Mouse (Mus musculus): ENCODE measurements around the gene Mfsd8. TPM values are rescaled to one million over a fixed set of nuclear protein-coding genes. Genes with fewer than 3 reads are reported as not detected.
"Not testable (repeated sequence)": the region's sequence is repeated elsewhere in the genome, so short reads cannot be mapped to it uniquely, and the experiment has no call there.

The Mfsd8 gene
- polyA plus RNA-seq (2015; fragmentation: Nextera tagmentation; extraction: Ambion mirVana) = 5.8 and 6.0 TPM in 2 replicates

DNA sequence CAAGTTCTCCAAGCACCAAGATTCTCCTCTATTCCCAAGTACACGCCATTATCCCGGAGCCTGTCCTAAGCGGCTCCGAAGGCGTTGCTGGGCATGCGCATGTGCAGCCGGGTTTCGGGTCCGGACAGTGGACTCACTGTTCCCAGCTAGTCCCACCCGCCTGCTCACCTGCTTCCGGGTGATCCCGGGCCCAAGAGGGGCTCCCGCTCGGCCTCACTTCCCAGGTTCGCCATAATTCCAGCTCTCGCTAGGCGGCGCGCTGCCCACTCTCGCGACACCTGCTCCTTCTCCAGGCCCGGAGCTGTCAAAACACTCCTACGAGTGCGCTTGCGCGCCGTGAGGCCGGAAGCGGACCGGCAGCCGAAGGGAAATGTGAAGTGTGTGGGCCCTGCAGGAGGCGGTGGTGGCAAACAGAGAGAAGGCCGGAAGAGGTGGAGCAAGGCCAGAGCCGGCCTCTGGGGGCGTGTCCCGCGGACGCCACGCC, at the start of gene Mfsd8:
Gene Mfsd8, minus strand, starts transcription at position 414 of the 484 bp plus-strand sequence.
- H3K27ac ChIP-seq (ENCODE audit: low read length) = peak within 1 kb of the TSS; percentile 74
- H3K36me3 ChIP-seq (ENCODE audit: control insufficient read depth, insufficient read depth, low read length); H3K9me3 ChIP-seq (ENCODE audit: control insufficient read depth, low read length); H3K27me3 ChIP-seq (replicated peaks; ENCODE audit: control insufficient read depth, insufficient read depth, low read length); H3K4me1 ChIP-seq (ENCODE audit: control insufficient read depth, insufficient read depth, low read length): not testable (repeated sequence)
- WGBS = under 1% methylated on average over 39 of the region's 39 CpGs
- peak; percentile 98 for ATAC-seq
- H3K4me3 ChIP-seq (ENCODE audit: low read length) = peak within 1 kb of the TSS; percentile 61
- peak within 1 kb of the TSS; percentile 76 for H3K9ac ChIP-seq (ENCODE audit: low read depth, low read length)
- peak within 1 kb of the TSS; percentile 62 for H3K4me2 ChIP-seq (ENCODE audit: low read depth, low read length)

GRCm38 (mm10) chr3:40894336-40894735, 47.6 kb upstream of the Mfsd8 start:
- H3K4me1 ChIP-seq (ENCODE audit: control insufficient read depth, insufficient read depth, low read length); H3K9me3 ChIP-seq (ENCODE audit: control insufficient read depth, low read length); ATAC-seq; H3K36me3 ChIP-seq (ENCODE audit: control insufficient read depth, insufficient read depth, low read length); H3K27me3 ChIP-seq (replicated peaks; ENCODE audit: control insufficient read depth, insufficient read depth, low read length): not testable (repeated sequence)
- H3K4me2 ChIP-seq (ENCODE audit: low read depth, low read length) = peak overlapping the region; percentile 79
- peak overlapping the region; percentile 61 for H3K4me3 ChIP-seq (ENCODE audit: low read length)
- peak overlapping the region; percentile 73 for H3K9ac ChIP-seq (ENCODE audit: low read depth, low read length)
- WGBS = 1% methylated on average over 19 of the region's 24 CpGs
- peak overlapping the region; percentile 48; the same call in 1 of the 2 replicates for H3K27ac ChIP-seq (ENCODE audit: low read length)

GRCm38 (mm10) chr3:40893816-40894258, 47.2 kb upstream of the Mfsd8 start:
- Histone ChIP-seq H3K4me2 (ENCODE audit: low read depth, low read length) (peak overlapping the region; percentile 54), H3K9ac (ENCODE audit: low read depth, low read length) (peak overlapping the region; percentile 71), H3K27ac (ENCODE audit: low read length) (peak overlapping the region; percentile 80), H3K4me3 (ENCODE audit: low read length) (peak overlapping the region; percentile 61)
- H3K27me3 ChIP-seq (replicated peaks; ENCODE audit: control insufficient read depth, insufficient read depth, low read length); H3K36me3 ChIP-seq (ENCODE audit: control insufficient read depth, insufficient read depth, low read length); H3K4me1 ChIP-seq (ENCODE audit: control insufficient read depth, insufficient read depth, low read length); H3K9me3 ChIP-seq (ENCODE audit: control insufficient read depth, low read length): not testable (repeated sequence)
- whole genome bisulfite sequencing = under 1% methylated on average over 34 of the region's 38 CpGs
- peak; percentile 100 for ATAC-seq

GRCm38 (mm10) chr3:40853123-40853738, 6.5 kb upstream of the Mfsd8 start:
- WGBS = 89% methylated on average over 3 of the region's 3 CpGs
- ATAC-seq; H3K9me3 ChIP-seq (ENCODE audit: control insufficient read depth, low read length): not testable (repeated sequence)

GRCm38 (mm10) chr3:40847936-40848335, 1.2 kb upstream of the Mfsd8 start:
- H3K4me2 ChIP-seq (ENCODE audit: low read depth, low read length); H3K4me3 ChIP-seq (ENCODE audit: low read length); ATAC-seq; H3K9me3 ChIP-seq (ENCODE audit: control insufficient read depth, low read length); H3K27ac ChIP-seq (ENCODE audit: low read length); H3K9ac ChIP-seq (ENCODE audit: low read depth, low read length); H3K27me3 ChIP-seq (replicated peaks; ENCODE audit: control insufficient read depth, insufficient read depth, low read length); H3K4me1 ChIP-seq (ENCODE audit: control insufficient read depth, insufficient read depth, low read length); H3K36me3 ChIP-seq (ENCODE audit: control insufficient read depth, insufficient read depth, low read length): not testable (repeated sequence)
- WGBS = 89% methylated on average over 2 of the region's 2 CpGs

More at GRCm38 (mm10) chr3:40853123-40853738, 6.5 kb upstream of the Mfsd8 start:
- H3K4me2 ChIP-seq (ENCODE audit: low read depth, low read length); H3K27ac ChIP-seq (ENCODE audit: low read length); H3K9ac ChIP-seq (ENCODE audit: low read depth, low read length); H3K4me1 ChIP-seq (ENCODE audit: control insufficient read depth, insufficient read depth, low read length); H3K4me3 ChIP-seq (ENCODE audit: low read length); H3K27me3 ChIP-seq (replicated peaks; ENCODE audit: control insufficient read depth, insufficient read depth, low read length); H3K36me3 ChIP-seq (ENCODE audit: control insufficient read depth, insufficient read depth, low read length): not testable (repeated sequence)

DNA sequence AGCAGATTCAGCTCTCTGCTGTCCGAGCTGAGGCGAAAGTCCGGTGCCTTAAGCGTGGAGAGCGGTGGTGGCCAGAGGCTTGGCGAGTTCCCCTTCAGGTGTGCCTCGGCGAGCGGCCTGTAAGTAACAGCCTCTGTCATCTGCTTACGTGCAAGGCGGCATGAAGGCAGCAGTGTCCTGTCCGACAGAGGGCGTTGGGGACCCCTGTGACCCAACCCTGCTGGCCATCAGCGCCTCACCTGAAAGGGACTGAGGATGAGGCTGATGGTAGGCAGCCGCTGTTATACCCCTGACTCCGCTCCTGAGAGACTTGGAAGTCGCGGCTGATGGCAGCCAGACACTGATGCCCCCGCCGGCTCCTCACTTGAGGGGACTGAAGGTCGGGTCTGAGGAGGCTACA, 332 bp upstream of the Mfsd8 start:
- not testable (repeated sequence) for H3K27me3 ChIP-seq (replicated peaks; ENCODE audit: control insufficient read depth, insufficient read depth, low read length); ATAC-seq; H3K36me3 ChIP-seq (ENCODE audit: control insufficient read depth, insufficient read depth, low read length); H3K4me1 ChIP-seq (ENCODE audit: control insufficient read depth, insufficient read depth, low read length); H3K9me3 ChIP-seq (ENCODE audit: control insufficient read depth, low read length)
- peak overlapping the region; percentile 62 for H3K4me2 ChIP-seq (ENCODE audit: low read depth, low read length)
- WGBS = 0% methylated on average over 14 of the region's 21 CpGs
- H3K27ac ChIP-seq (ENCODE audit: low read length) = peak overlapping the region; percentile 57
- H3K4me3 ChIP-seq (ENCODE audit: low read length) = peak overlapping the region; percentile 61
- peak overlapping the region; percentile 76 for H3K9ac ChIP-seq (ENCODE audit: low read depth, low read length)

GRCm38 (mm10) chr3:40846957-40847017, 101 bp upstream of the Mfsd8 start, which contains the start of gene Abhd18:
Gene Abhd18, plus strand, starts transcription at chr3:40846970.
- peak within 1 kb of the TSS; percentile 61 for H3K4me3 ChIP-seq (ENCODE audit: low read length)
- not testable (repeated sequence) for ATAC-seq; H3K27me3 ChIP-seq (replicated peaks; ENCODE audit: control insufficient read depth, insufficient read depth, low read length); H3K9me3 ChIP-seq (ENCODE audit: control insufficient read depth, low read length); H3K4me1 ChIP-seq (ENCODE audit: control insufficient read depth, insufficient read depth, low read length); H3K36me3 ChIP-seq (ENCODE audit: control insufficient read depth, insufficient read depth, low read length)
- peak within 1 kb of the TSS; percentile 76 for H3K9ac ChIP-seq (ENCODE audit: low read depth, low read length)
- peak within 1 kb of the TSS; percentile 62 for H3K4me2 ChIP-seq (ENCODE audit: low read depth, low read length)
- WGBS = 0% methylated on average over 3 of the region's 4 CpGs
- peak within 1 kb of the TSS; percentile 74 for H3K27ac ChIP-seq (ENCODE audit: low read length)

- H3K36me3 ChIP-seq (ENCODE audit: control insufficient read depth, insufficient read depth, low read length); H3K9ac ChIP-seq (ENCODE audit: low read depth, low read length); H3K27me3 ChIP-seq (replicated peaks; ENCODE audit: control insufficient read depth, insufficient read depth, low read length); H3K27ac ChIP-seq (ENCODE audit: low read length); ATAC-seq; H3K9me3 ChIP-seq (ENCODE audit: control insufficient read depth, low read length); H3K4me1 ChIP-seq (ENCODE audit: control insufficient read depth, insufficient read depth, low read length): not testable (repeated sequence)
- Histone ChIP-seq H3K4me3 (ENCODE audit: low read length) (peak overlapping the region; percentile 9; the same call in 1 of the 2 replicates), H3K4me2 (ENCODE audit: low read depth, low read length) (0 out of 2 replicates have a peak overlapping the region, but pooled peaks have one; percentile 7)
- WGBS = 78% methylated on average over 5 of the region's 6 CpGs
Observed at GRCm38 (mm10) chr3:40845521-40845920, 1.2 kb downstream of the Mfsd8 start.

- H3K9me3 ChIP-seq (ENCODE audit: control insufficient read depth, low read length) = no peaks in the 10 kb centered on the region
- no peak overlapping the region for H3K4me2 ChIP-seq (ENCODE audit: low read depth, low read length)
- peaks cover 7% of the 10 kb centered on the region for H3K36me3 ChIP-seq (ENCODE audit: control insufficient read depth, insufficient read depth, low read length)
- H3K27ac ChIP-seq (ENCODE audit: low read length) = no peak overlapping the region
- H3K4me1 ChIP-seq (ENCODE audit: control insufficient read depth, insufficient read depth, low read length) = no peaks in the 10 kb centered on the region
- no peak overlapping the region for H3K4me3 ChIP-seq (ENCODE audit: low read length)
- WGBS = 92% methylated on average over 2 of the region's 2 CpGs
- H3K27me3 ChIP-seq (replicated peaks; ENCODE audit: control insufficient read depth, insufficient read depth, low read length) = no peaks in the 10 kb centered on the region
- no peak overlapping the region for H3K9ac ChIP-seq (ENCODE audit: low read depth, low read length)
- no peak for ATAC-seq
Observed at GRCm38 (mm10) chr3:40813275-40813674, 33.4 kb downstream of the Mfsd8 start.

- Histone ChIP-seq H3K36me3 (ENCODE audit: control insufficient read depth, insufficient read depth, low read length) (peaks cover 14% of the 10 kb centered on the region), H3K27ac (ENCODE audit: low read length) (no peak overlapping the region), H3K4me2 (ENCODE audit: low read depth, low read length) (no peak overlapping the region), H3K9ac (ENCODE audit: low read depth, low read length) (no peak overlapping the region), H3K27me3 (replicated peaks; ENCODE audit: control insufficient read depth, insufficient read depth, low read length) (no peaks in the 10 kb centered on the region), H3K4me3 (ENCODE audit: low read length) (no peak overlapping the region), H3K9me3 (ENCODE audit: control insufficient read depth, low read length) (no peaks in the 10 kb centered on the region), H3K4me1 (ENCODE audit: control insufficient read depth, insufficient read depth, low read length) (no peaks in the 10 kb centered on the region)
- WGBS = 76% methylated on average over 2 of the region's 2 CpGs
- ATAC-seq = no peak
Observed at GRCm38 (mm10) chr3:40809894-40810293, 36.8 kb downstream of the Mfsd8 start.

Data from intestine, embryonic 16.5 days (tissue).